In genomic region chr9:34962251-34962650, GRCm38 (mm10) we compare ENCODE assay signal across 16 mouse cellular contexts.
"Had no signal": no experiment of that assay in that cellular context is flagged by ENCODE, and none has a peak within 500 bp of the region (broad histone marks: within the 10 kb centered on the region; RNA-seq: fewer than 3 reads in every experiment).

No protein-coding gene starts in this region.

- DNase-seq: liver, postnatal 0 days; lung, adult 2 months; lung, postnatal 14 days; lung, postnatal 36 days; right cerebral cortex, postnatal 14 days; thymus, adult 2 months; thymus, postnatal 25 days; thymus, postnatal 4 days had no signal

- H3K27ac ChIP-seq: lung, embryonic 15.5 days; macrophage; midbrain, embryonic 13.5 days; midbrain, embryonic 15.5 days; neural tube, embryonic 12.5 days; stomach, embryonic 15.5 days; stomach, postnatal 0 days had no signal

- H3K4me3 ChIP-seq: lung, embryonic 15.5 days; megakaryocyte, embryonic 14.5 days; midbrain, embryonic 13.5 days; midbrain, embryonic 15.5 days; neural tube, embryonic 12.5 days; stomach, embryonic 15.5 days had no signal
